Mouse (Mus musculus) kidney, postnatal 10 days (tissue): ENCODE data around the gene Olfr220.
A peak's percentile ranks its signal among the peaks of the same experiment; 100 is the strongest.

Experiments used
- DNase-seq: peaks from one replicate; pipeline ENCODE4 v3.0.0; 2021; ENCODE audit warnings: mixed read lengths

The Olfr220 gene

DNA sequence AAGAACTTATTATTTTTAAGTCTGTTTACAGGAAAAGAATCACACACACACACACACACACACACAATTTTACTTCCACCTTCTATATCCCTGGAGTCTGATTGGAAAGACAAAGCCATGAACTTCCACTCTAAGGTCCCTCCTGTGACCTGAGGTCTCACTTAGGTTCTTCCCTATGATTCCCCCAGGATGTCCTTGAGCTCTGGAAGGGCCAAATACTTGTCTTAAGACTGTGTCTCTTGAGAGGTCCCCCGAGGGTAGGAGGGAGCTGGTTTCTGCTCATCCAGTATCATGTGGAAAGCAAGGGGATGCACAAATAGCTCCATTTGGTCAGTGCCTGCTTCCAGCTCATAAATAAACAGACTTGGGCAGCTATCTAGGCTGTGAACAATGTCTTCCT, at the start of gene Olfr220:
Gene Olfr220, plus strand, starts transcription at position 301 of the 400 bp plus-strand sequence.
- no peak for DNase-seq

DNA sequence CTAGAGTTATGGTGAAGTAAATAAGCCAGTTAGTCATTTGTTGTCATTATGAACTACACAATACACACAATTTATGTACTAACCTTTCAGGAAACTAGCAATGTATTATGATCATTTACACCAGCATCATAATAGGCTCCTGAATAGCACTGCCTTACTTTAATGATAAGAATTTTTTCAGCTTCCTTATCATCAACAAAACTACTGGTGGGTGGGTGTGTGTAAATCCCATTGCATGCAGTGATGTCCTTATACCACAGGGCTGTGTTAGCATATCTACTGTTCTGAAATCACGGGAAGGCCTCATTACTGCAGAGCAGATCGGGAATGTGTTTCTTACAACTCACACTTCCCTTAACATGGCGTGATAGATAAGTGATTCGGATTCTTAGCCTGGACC, 18.9 kb upstream of the Olfr220 start:
- DNase-seq: no peak

DNA sequence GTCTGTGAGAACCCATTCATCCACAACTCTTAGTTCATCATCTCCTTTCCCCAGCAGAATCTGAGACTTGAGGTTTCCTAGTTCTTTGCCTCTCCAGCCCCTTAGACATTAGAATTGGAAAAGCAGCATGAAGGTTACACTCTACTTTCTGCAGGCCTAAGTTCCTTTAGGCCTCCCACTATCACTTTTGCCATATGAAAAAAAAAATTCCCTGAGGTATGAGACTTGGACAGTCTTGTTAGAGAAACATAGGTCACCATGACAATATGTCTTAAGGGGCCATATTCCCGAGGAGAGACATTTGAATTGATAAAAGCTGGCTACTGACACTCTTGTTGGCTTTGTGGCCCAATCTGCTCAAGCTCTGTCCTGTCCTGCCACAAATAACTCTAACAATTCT, 18.1 kb upstream of the Olfr220 start, which contains the start of gene Olfr414:
Gene Olfr414, plus strand, starts transcription at position 301 of the 400 bp plus-strand sequence.
- DNase-seq: no peak

DNA sequence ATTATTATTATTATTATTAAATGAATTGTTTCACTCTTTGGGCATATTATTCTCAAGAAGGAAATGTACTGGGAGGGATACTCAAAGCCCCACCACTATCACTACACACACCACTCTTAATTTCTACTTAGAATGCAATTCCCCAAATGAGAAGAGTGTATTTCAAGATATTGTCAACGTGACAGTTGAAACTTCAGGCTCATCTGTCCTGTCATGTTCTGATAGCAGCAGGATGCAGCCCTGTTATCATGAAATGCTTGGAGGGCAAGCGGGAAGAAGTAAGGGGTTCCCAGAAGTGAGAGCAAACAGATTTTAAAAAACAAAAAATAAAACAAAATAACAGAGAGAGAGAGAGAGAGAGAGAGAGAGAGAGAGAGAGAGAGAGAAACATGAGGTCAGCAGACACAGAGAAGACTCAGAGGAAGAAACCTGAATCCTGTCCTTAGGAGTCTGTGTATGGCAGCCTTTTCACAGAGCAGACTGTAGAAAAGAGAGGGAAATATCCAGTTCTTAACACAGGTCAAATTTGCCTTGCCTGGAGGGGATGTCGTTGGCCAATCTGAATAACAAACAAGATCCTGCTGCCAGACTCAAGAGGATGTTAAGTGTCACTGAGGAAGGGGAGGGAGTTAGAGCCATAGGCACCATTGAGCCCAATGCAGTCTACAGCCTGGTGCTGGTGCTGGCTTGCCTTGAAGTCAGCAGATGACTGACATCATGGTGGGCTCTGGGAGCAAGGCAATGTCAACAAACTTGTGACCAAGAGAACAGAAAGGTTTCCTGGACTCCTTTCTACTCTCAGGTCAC, 15.5 kb upstream of the Olfr220 start:
- no peak for DNase-seq

DNA sequence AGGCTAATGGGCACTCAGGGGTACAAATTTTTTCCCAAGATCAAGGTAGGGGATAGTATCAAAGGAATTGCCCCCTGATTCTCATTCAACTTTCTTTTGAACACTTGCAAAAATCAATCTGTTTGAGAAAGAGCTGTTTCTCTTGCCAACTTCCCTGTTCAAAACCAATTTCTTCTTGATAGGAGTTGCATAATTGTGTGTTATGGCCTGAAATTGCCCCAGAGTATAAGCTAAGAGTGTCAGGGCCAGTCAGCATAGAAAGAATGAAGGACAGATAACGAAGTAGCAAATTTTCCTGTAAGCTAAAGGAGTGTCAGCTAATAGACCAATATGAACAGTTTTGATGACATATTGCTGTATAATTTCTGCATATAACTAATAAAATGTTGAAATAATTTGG, 14.5 kb upstream of the Olfr220 start:
- DNase-seq: no peak

DNA sequence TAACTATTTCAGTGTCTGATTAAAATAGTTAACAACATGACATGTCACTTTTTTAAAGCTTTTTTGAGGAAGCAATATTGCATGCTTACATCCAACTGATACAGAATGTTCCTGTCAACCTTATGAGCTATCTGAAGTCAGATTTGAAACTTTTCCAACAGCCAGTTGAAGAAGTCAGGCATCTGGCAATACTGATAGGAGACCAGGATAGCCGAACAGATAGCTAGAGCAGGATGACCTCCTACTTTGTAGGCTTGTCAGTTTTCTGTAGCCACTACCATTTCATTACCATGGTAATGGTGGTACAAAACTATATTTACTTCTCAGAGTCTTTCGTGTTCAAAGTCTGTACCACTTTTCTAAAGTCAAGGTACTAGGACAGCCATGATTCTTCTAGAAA, 13.5 kb upstream of the Olfr220 start:
- DNase-seq: no peak

DNA sequence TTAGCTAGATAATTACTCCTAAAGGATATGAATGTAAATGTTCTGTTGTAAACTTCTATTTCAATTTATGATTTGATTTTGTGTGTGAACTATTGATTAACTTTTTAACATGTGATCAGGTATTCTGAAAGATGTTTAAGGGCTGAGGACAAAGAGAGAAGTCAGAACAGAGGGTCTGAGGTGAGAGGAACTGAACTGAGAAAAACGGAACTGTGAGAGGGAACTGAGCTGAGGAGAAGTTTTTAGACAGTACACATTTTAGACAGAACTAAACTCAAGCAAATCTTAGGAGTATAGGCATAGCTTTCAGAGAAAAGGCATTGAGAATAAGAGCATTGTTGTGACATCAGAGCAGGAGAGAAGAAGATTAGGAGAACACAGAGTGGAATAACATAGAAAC, 7.8 kb upstream of the Olfr220 start:
- DNase-seq: no peak

DNA sequence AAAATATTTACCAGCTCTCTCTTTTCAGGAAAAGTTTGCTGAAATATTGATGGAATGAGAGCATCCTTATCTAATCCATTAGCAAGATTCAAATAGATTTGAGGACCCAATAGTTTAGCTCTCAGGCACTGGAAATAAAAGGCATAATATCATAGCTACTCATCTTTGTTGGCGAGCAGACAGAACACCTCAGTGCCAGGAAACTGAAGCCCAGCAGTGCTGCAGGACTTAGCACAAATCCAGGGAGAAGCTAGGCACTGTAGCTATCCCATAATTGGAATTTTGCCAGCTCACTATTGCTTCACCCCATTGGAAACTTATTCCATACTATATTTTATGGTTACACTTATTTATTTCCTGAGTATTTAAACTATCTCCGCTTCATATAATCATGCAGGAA, 13.2 kb downstream of the Olfr220 start:
- DNase-seq: no peak

DNA sequence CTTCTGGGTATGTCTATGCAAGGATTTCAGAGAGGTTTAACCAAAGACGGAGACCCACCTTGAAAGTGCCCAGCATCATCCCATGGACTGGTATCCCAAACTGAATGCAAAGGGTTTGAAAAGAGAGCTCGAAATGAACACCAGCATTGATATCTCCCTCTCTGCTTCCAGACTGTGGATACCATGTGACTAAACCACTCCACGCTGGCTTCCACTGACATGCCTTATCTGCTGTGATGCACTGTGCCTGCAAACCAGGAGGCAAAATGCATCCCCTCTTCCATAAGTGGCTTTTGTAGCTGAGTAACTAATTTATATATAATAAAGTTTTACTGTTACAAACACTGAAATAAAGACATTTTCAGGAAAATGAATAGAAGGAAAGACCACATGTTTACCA, 23.5 kb downstream of the Olfr220 start:
- no peak for DNase-seq

DNA sequence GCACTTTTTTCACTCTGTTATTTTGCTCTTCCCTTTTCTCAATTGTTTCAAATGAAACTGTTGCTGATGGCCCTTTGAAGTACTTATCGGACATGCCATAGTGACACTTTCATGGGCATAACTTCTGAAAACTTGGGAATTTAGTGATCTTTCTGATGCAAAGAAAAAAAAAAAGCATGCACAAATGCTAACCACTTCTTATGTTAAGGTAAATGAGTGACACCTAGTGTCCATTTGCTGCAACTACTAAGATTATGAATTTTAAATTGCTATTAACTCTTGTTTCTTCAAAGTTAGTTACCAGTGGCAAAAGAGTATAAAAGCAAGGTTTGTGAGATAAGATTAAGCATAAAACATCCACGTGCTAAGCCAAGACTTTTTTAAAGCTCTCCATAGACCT, 24.4 kb downstream of the Olfr220 start:
- no peak for DNase-seq

DNA sequence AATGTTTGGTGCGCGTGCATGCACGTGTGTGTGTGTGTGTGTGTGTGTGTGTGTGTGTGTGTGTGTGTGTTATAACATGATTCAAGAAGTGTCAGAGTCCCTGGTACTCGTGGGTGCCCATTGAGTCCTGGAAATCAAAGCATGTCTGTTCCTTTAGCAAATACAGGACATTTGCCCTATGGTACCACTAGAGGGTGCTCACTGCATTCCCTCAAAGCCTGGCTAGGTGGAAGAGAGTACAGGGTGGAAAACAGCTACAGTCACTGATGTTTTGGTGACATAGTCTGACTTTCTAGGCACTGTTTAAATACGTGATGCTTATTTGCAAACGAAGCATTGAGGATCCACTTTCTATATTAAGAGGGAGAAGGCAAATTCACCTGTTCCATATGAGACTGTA, 27.9 kb downstream of the Olfr220 start:
- peak; percentile 33 for DNase-seq

DNA sequence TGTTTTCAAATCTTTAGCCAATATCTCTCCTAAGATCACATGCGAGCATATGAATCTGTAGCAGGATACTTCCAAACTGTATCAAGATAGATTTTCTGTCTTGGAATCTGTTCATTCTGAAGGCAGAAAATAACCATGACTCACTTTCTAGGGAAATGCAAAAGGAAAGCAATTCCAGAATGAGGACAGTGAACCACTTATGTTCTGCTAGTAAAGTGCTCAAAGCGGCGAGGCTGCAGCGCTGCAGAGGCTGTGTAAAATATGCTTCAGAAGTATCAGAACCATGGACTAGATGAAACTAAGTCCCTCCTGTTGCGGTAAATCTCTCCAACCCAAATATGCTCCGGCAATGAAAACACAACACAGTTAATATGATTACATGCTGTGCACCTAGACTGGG, 40.7 kb downstream of the Olfr220 start:
- DNase-seq: no peak

DNA sequence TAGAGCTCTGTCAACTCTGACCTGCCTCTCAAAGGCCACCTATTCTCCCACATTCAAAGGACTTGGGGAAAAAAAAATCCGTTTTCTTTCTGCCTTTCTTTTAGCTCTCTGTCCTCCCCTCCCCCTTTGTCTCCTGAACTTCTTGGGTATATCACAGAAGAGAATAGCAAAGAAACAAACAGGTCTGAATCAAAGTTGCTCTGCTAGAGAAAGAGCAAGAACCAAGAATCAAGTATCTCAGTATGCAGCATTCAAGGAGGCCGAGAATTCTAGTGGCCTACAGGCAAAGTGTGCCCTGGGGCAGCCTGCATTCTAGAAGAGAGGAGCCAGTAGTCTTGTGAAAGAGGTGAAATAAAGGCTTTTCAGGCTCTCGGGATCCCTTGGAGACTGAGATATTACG, 58.2 kb downstream of the Olfr220 start:
- DNase-seq: no peak
